Mouse (Mus musculus) heart, adult 9 months (tissue): ENCODE data around the gene Olfr512.

Source experiments
- DNase-seq, 2 experiments: peaks; one replicate each; pipeline ENCODE4 v3.0.0; 2022; ENCODE audit warnings: low spot score in 2 of 2

Olfr512 gene

GRCm38 (mm10) chr7:108713020-108713419 is at the start of gene Olfr512:
Olfr512 (plus strand) TSS chr7:108713320.
- DNase-seq = no peak

- no peak for DNase-seq
These were observed 47.0 kb upstream of the Olfr512 start, which contains the start of gene Olfr510 for GRCm38 (mm10) chr7:108666118-108666517. Olfr510 (plus strand) TSS chr7:108666418.

- no peak for DNase-seq
These were observed 42.1 kb upstream of the Olfr512 start for GRCm38 (mm10) chr7:108671058-108671457.

GRCm38 (mm10) chr7:108678886-108679285 is 34.2 kb upstream of the Olfr512 start:
- no peak for DNase-seq

GRCm38 (mm10) chr7:108750673-108751072 is 37.6 kb downstream of the Olfr512 start, which contains the start of gene Olfr513:
Olfr513 (plus strand) TSS chr7:108750973.
- DNase-seq = no peak

- no peak for DNase-seq
These were observed 47.3 kb downstream of the Olfr512 start for GRCm38 (mm10) chr7:108760411-108760810.
